Mouse (Mus musculus): ENCODE data around the gene Cited4. TPM values are rescaled to one million over a fixed set of nuclear protein-coding genes. Genes with fewer than 3 reads are reported as not detected.

Gene Cited4
- polyA plus RNA-seq, 1 experiment from 2014 or later: 17.9 TPM

DNA sequence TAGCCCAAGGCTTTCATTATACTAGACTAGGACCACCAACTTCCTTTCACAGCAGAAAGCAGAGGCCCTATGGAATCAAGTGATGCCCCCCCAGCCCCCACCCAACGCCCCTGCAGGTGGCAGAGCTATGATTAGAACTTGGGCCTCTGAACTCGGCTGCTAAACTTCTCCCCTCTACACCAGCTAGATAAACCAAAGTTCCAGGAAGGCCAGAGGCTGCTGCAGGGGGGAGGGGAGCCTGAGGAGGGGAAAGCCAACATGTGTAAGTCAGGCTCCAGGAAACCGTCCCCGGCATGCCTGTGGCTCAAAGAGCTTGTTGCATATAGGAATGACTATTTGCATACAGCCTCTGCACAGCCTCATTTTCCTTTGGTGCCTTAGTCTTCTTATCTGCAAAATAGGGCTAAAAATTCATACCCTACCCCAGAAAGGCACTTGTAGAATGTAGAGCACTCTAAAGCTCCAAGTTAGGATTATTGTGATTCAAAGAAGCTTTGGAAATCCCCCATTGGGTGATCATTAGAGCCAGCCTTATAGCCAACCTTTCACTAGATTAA, 1.1 kb upstream of the Cited4 start:
- H3K27ac ChIP-seq: no peak overlapping the region
- ATAC-seq (replicated peaks; ENCODE audit: low FRiP score, low read depth) (no peak), DNase-seq (ENCODE audit: low spot score) (no peak)
- TF ChIP-seq CTCF (IDR thresholded peaks at IDR 0.05; ENCODE audit: low read depth): no peak
- no peak overlapping the region for H3K9ac ChIP-seq (ENCODE audit: low read depth, low read length)
- no peaks in the 10 kb centered on the region for H3K9me3 ChIP-seq (replicated peaks; ENCODE audit: low read length)
- H3K4me3 ChIP-seq (replicated peaks; ENCODE audit: low read depth, low read length): no peak overlapping the region
- H3K4me2 ChIP-seq (ENCODE audit: low read length): no peak overlapping the region
- no peaks in the 10 kb centered on the region for H3K36me3 ChIP-seq (ENCODE audit: insufficient read depth, low read length)
- H3K4me1 ChIP-seq (replicated peaks; ENCODE audit: insufficient read depth, low read length): peaks cover 4% of the 10 kb centered on the region; the same call in 1 of the 2 replicates
- H3K27me3 ChIP-seq (ENCODE audit: insufficient read depth, low read length): no peaks in the 10 kb centered on the region
- WGBS: 33% methylated on average over 4 of the region's 4 CpGs

DNA sequence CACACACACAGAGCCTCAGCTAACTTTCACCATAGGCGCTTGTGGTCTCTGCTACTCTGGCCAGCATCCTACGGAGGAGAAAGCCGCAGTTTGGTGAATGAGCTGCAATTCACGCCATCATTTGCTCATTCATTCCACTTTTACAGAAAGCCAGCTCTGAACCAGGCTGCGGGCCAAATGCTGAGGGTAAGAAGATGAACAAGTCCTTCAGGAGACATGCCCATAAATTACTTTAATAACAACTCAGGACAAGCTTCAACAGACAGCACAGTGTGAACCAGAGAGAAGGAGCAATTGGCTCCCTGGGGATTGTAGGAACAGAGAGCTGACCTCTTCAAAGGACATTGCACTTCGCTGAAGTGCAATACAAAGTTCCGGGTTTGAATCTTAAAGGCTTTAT, 590 bp upstream of the Cited4 start:
- H3K4me2 ChIP-seq (ENCODE audit: low read length): peak overlapping the region; percentile 99; the same call in 1 of the 2 replicates
- H3K27me3 ChIP-seq (ENCODE audit: insufficient read depth, low read length): no peaks in the 10 kb centered on the region
- H3K4me3 ChIP-seq (replicated peaks; ENCODE audit: low read depth, low read length): no peak overlapping the region
- H3K36me3 ChIP-seq (ENCODE audit: insufficient read depth, low read length): no peaks in the 10 kb centered on the region
- DNase-seq (ENCODE audit: low spot score) (peak; percentile 53), ATAC-seq (replicated peaks; ENCODE audit: low FRiP score, low read depth) (no peak)
- no peaks in the 10 kb centered on the region for H3K9me3 ChIP-seq (replicated peaks; ENCODE audit: low read length)
- TF ChIP-seq CTCF (IDR thresholded peaks at IDR 0.05; ENCODE audit: low read depth): no peak
- WGBS: 25% methylated on average over 7 of the region's 7 CpGs
- no peak overlapping the region for H3K9ac ChIP-seq (ENCODE audit: low read depth, low read length)
- peaks cover 4% of the 10 kb centered on the region; the same call in 1 of the 2 replicates for H3K4me1 ChIP-seq (replicated peaks; ENCODE audit: insufficient read depth, low read length)
- H3K27ac ChIP-seq: no peak overlapping the region

DNA sequence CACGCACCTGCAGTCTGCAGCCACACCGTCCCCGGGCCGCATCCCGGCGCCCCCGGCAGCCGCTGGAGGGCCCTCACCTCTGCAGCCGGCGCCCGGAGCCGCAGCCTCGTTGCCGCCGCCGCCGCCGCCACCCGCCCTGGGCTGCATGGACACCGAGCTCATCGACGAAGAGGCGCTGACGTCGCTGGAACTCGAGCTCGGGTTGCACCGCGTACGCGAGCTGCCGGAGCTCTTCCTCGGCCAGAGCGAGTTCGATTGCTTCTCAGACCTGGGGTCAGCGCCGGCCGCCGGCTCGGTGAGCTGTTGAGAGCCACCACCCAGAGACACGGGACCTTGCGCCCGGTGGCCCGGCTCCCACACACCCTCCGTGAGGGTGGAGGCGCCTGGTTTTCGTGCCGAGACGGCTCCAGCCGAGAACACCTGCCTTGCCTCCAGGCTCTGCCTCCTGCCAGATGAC, 701 bp downstream of the Cited4 start:
- ATAC-seq (replicated peaks; ENCODE audit: low FRiP score, low read depth): peak; percentile 48
- Histone ChIP-seq H3K27me3 (ENCODE audit: insufficient read depth, low read length) (no peaks in the 10 kb centered on the region), H3K9me3 (replicated peaks; ENCODE audit: low read length) (no peaks in the 10 kb centered on the region), H3K4me3 (replicated peaks; ENCODE audit: low read depth, low read length) (peak overlapping the region; percentile 53), H3K36me3 (ENCODE audit: insufficient read depth, low read length) (no peaks in the 10 kb centered on the region), H3K4me2 (ENCODE audit: low read length) (peak overlapping the region; percentile 99), H3K9ac (ENCODE audit: low read depth, low read length) (peak overlapping the region; percentile 72), H3K27ac (peak overlapping the region; percentile 62; the same call in 1 of the 2 replicates), H3K4me1 (replicated peaks; ENCODE audit: insufficient read depth, low read length) (peaks cover 4% of the 10 kb centered on the region; the same call in 1 of the 2 replicates)
- DNase-seq (ENCODE audit: low spot score): peak; percentile 63
- WGBS: under 1% methylated on average over 50 of the region's 50 CpGs
- no peak for TF ChIP-seq CTCF (IDR thresholded peaks at IDR 0.05; ENCODE audit: low read depth)

DNA sequence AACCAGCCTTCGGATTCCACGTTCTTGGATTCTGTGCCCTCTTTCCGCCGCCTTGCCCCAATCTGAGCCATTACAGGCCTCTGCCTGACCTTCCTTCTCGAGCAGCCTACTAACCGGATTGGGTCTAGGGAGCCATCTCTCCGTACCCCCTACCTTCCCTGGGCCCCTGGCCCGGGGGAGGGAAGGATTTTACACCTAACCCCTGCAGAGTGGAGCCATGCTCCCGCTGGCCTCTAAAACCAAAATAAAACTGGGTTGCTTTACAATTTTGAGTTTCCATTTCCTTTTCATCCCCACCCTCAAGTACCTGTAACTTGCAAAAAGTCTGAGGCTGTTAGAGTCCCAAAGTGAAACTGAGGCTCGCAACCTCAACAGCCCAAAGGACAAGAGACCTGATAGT, 1.2 kb downstream of the Cited4 start:
- WGBS: 22% methylated on average over 10 of the region's 10 CpGs
- TF ChIP-seq CTCF (IDR thresholded peaks at IDR 0.05; ENCODE audit: low read depth): no peak
- Histone ChIP-seq H3K4me3 (replicated peaks; ENCODE audit: low read depth, low read length) (peak overlapping the region; percentile 53), H3K27ac (no peak overlapping the region), H3K9me3 (replicated peaks; ENCODE audit: low read length) (no peaks in the 10 kb centered on the region), H3K36me3 (ENCODE audit: insufficient read depth, low read length) (no peaks in the 10 kb centered on the region), H3K9ac (ENCODE audit: low read depth, low read length) (peak overlapping the region; percentile 72), H3K4me1 (replicated peaks; ENCODE audit: insufficient read depth, low read length) (peaks cover 4% of the 10 kb centered on the region; the same call in 1 of the 2 replicates), H3K27me3 (ENCODE audit: insufficient read depth, low read length) (no peaks in the 10 kb centered on the region), H3K4me2 (ENCODE audit: low read length) (peak overlapping the region; percentile 99)
- DNase-seq (ENCODE audit: low spot score): no peak
- no peak for ATAC-seq (replicated peaks; ENCODE audit: low FRiP score, low read depth)

DNA sequence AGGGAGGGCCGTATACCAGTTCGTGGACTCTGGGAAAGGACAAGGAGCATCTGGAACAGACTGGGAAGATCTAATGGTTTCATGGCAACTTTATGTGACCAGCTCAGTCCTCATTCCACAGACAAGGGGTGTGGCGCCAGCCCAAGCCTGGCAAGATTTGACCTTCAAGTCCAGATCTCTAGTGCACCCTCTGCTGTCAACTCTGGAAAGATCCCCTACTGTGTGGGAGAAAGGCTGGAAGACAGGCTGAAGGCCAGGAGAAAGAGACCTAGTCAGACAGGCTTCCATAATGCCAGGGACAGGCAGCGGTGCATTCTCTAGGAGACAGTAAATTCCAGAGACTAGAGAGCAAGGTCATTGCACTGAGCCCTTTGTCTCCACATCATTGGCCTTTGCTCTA, 2.2 kb downstream of the Cited4 start:
- Histone ChIP-seq H3K4me3 (replicated peaks; ENCODE audit: low read depth, low read length) (no peak overlapping the region), H3K27me3 (ENCODE audit: insufficient read depth, low read length) (no peaks in the 10 kb centered on the region), H3K36me3 (ENCODE audit: insufficient read depth, low read length) (no peaks in the 10 kb centered on the region), H3K4me2 (ENCODE audit: low read length) (no peak overlapping the region), H3K9me3 (replicated peaks; ENCODE audit: low read length) (no peaks in the 10 kb centered on the region), H3K9ac (ENCODE audit: low read depth, low read length) (no peak overlapping the region), H3K4me1 (replicated peaks; ENCODE audit: insufficient read depth, low read length) (peaks cover 4% of the 10 kb centered on the region; the same call in 1 of the 2 replicates), H3K27ac (no peak overlapping the region)
- peak; percentile 37; the same call in 1 of the 2 replicates for TF ChIP-seq CTCF (IDR thresholded peaks at IDR 0.05; ENCODE audit: low read depth)
- DNase-seq (ENCODE audit: low spot score): no peak
- WGBS: 91% methylated on average over 4 of the region's 4 CpGs
- no peak for ATAC-seq (replicated peaks; ENCODE audit: low FRiP score, low read depth)

DNA sequence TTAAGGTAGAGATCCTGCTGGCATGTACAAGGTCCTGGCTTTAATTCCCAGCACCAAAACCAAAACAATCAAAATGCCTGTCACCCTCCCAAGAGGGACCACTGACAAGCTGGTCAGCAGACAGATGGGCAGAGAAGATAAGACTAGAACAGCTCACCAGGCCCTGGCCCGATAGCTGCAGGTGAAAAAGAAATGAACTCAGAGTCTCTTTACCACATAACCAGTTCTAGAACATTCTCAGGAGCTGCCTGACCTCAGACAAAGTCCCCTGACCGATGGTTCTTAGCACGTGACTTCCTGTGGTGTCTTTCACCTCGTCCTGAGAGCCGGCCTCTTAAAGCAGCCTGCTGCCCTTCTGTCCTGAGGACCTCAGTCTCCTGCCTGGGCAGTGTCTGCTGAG, 3.2 kb downstream of the Cited4 start:
- no peaks in the 10 kb centered on the region for H3K9me3 ChIP-seq (replicated peaks; ENCODE audit: low read length)
- no peak overlapping the region for H3K4me2 ChIP-seq (ENCODE audit: low read length)
- no peak for TF ChIP-seq CTCF (IDR thresholded peaks at IDR 0.05; ENCODE audit: low read depth)

More for the DNA sequence above, 3.2 kb downstream of the Cited4 start:
- Histone ChIP-seq H3K36me3 (ENCODE audit: insufficient read depth, low read length) (no peaks in the 10 kb centered on the region), H3K9ac (ENCODE audit: low read depth, low read length) (no peak overlapping the region), H3K27me3 (ENCODE audit: insufficient read depth, low read length) (no peaks in the 10 kb centered on the region), H3K27ac (no peak overlapping the region), H3K4me1 (replicated peaks; ENCODE audit: insufficient read depth, low read length) (peaks cover 4% of the 10 kb centered on the region; the same call in 1 of the 2 replicates), H3K4me3 (replicated peaks; ENCODE audit: low read depth, low read length) (no peak overlapping the region)
- 66% methylated on average over 5 of the region's 5 CpGs for WGBS
- ATAC-seq (replicated peaks; ENCODE audit: low FRiP score, low read depth) (no peak), DNase-seq (ENCODE audit: low spot score) (no peak)

All from kidney, postnatal 0 days (tissue).